In genomic region chr1:161736255-161736654, GRCm38 (mm10) we compare ENCODE assay signal across 30 mouse cellular contexts. TPM values are rescaled to one million over a fixed set of nuclear protein-coding genes. Genes with fewer than 3 reads are reported as not detected.
A peak's percentile ranks its signal among the peaks of the same experiment; 100 is the strongest.
DNase-seq lines count a peak whose midpoint lies in the region; ATAC-seq lines count a peak whose summit lies in the region.
"Had no signal": no experiment of that assay in that cellular context is flagged by ENCODE, and none has a peak within 500 bp of the region (broad histone marks: within the 10 kb centered on the region; RNA-seq: fewer than 3 reads in every experiment).

No protein-coding gene starts in this region.

- H3K27me3 ChIP-seq in hindbrain, embryonic 16.5 days (replicated peaks; ENCODE audit: control insufficient read depth, insufficient read depth, low read length) = no peaks in the 10 kb centered on the region
- H3K27me3 ChIP-seq: CH12.LX; forebrain, embryonic 15.5 days; neural tube, embryonic 12.5 days had no signal

- intact Hi-C loops in left cerebral cortex, postnatal 4 days (cut with DNase I) = no loop called here
- intact Hi-C loops in gastrocnemius, postnatal 36 days (cut with DNase I) = loop anchor here (5.0 kb wide), 2 partner anchors 49 to 339 kb away; partner anchors contain the start of gene Tnfsf4

- no peak for ATAC-seq in CD4-positive, CD25-positive, alpha-beta regulatory T cell, adult 4 months
- peak; percentile 16 for ATAC-seq in megakaryocyte progenitor cell, adult 5-6 weeks (replicated peaks; ENCODE audit: poor library complexity)
- ATAC-seq in hindbrain, embryonic 16.5 days = no peak
- ATAC-seq: lung, postnatal 0 days; Patski had no signal

- WGBS in hindbrain, embryonic 16.5 days = 89% methylated on average over 3 of the region's 3 CpGs

- H3K4me2 ChIP-seq in hindbrain, embryonic 16.5 days (ENCODE audit: low read length) = no peak overlapping the region
- H3K4me2 ChIP-seq: forebrain, embryonic 15.5 days; hindbrain, embryonic 12.5 days; limb, embryonic 15.5 days; liver, embryonic 13.5 days; neural tube, embryonic 12.5 days had no signal

- no peaks in the 10 kb centered on the region for H3K9me3 ChIP-seq in hindbrain, embryonic 16.5 days (ENCODE audit: control insufficient read depth, low read length)
- H3K9me3 ChIP-seq: forebrain, embryonic 15.5 days; hindbrain, embryonic 12.5 days; limb, embryonic 10.5 days; limb, embryonic 15.5 days; liver, embryonic 13.5 days; neural tube, embryonic 12.5 days had no signal

- H3K9ac ChIP-seq in hindbrain, embryonic 16.5 days (ENCODE audit: low read depth, low read length) = no peak overlapping the region
- H3K9ac ChIP-seq: forebrain, embryonic 15.5 days; hindbrain, embryonic 12.5 days; limb, embryonic 15.5 days; liver, embryonic 13.5 days; neural tube, embryonic 12.5 days had no signal

- no peaks in the 10 kb centered on the region for H3K4me1 ChIP-seq in hindbrain, embryonic 16.5 days (ENCODE audit: control insufficient read depth, insufficient read depth, low read depth, low read length)
- H3K4me1 ChIP-seq: forebrain, embryonic 15.5 days; hindbrain, embryonic 12.5 days; limb, embryonic 10.5 days; limb, embryonic 15.5 days; neural tube, embryonic 12.5 days had no signal

- H3K27ac ChIP-seq in hindbrain, embryonic 16.5 days (ENCODE audit: low read depth, low read length) = no peak overlapping the region
- H3K27ac ChIP-seq: forebrain, embryonic 15.5 days; hindbrain, embryonic 12.5 days; limb, embryonic 10.5 days; limb, embryonic 15.5 days; liver, embryonic 13.5 days; neural tube, embryonic 12.5 days had no signal

- no peak overlapping the region for H3K4me3 ChIP-seq in hindbrain, embryonic 16.5 days (ENCODE audit: low read length)
- H3K4me3 ChIP-seq: forebrain, embryonic 15.5 days; hindbrain, embryonic 12.5 days; limb, embryonic 10.5 days; limb, embryonic 15.5 days; liver, embryonic 13.5 days; neural tube, embryonic 12.5 days had no signal

- peak; percentile 31 for DNase-seq in CD4-positive, CD25-positive, alpha-beta regulatory T cell, adult 2 months (ENCODE audit: low read depth, low spot score)
- DNase-seq in left cerebral cortex, postnatal 4 days = peak; percentile 13
- no peak for DNase-seq in left cerebral cortex, adult 11 months (ENCODE audit: low spot score)
- DNase-seq in CD4-positive helper T cell, adult 2 months (ENCODE audit: low read depth, low spot score) = peak; percentile 16
- DNase-seq in gastrocnemius, postnatal 36 days = no peak
- DNase-seq: adrenal gland, postnatal 10 days; kidney, adult 11 months; liver, embryonic 13.5 days; lung, adult 18-20 months; lung, postnatal 4 days; thymus, postnatal 4 days had no signal

- no peaks in the 10 kb centered on the region for H3K36me3 ChIP-seq in hindbrain, embryonic 16.5 days (ENCODE audit: control insufficient read depth, insufficient read depth, low read length)
- H3K36me3 ChIP-seq: forebrain, embryonic 15.5 days; hindbrain, embryonic 12.5 days; limb, embryonic 10.5 days; limb, embryonic 15.5 days; liver, embryonic 13.5 days; neural tube, embryonic 12.5 days had no signal

RNA-seq across cellular contexts. Expression of gene Fasl, which starts 52.0 kb away (rescaled TPM):
- 10 to 100 TPM; 10.7 to 12.7 TPM for polyA plus RNA-seq in CD4-positive, CD25-positive, alpha-beta regulatory T cell, adult 4 months (2017; shearing (Covaris generic))
- 1 to 10 TPM in 1 of 2 experiments, under 1 TPM in 1; 0.44 to 1.3 TPM for total RNA-seq in left cerebral cortex, postnatal 4 days (2021)
- not detected in 2 replicates for total RNA-seq in megakaryocyte progenitor cell, adult 5-6 weeks (2015)
- total RNA-seq in megakaryocyte progenitor cell, adult 5-6 weeks (2017) = 0.25 TPM in 1 of 2 replicates, not detected in the other
- total RNA-seq in gastrocnemius, postnatal 36 days (2021) = not detected
- polyA plus RNA-seq in hindbrain, embryonic 16.5 days (2015; fragmentation: Nextera tagmentation; extraction: Ambion mirVana) = 0.08 and 0.10 TPM in 2 replicates
- total RNA-seq: adrenal gland, postnatal 10 days; gastrocnemius, adult 18-20 months; gastrocnemius, postnatal 4 days; heart, adult 8-10 months; heart, postnatal 25 days had no signal
- polyA plus RNA-seq: embryonic facial prominence, embryonic 11.5 days; heart, embryonic 14.5 days; kidney, embryonic 14.5 days; limb, embryonic 10.5 days; limb, embryonic 15.5 days; liver, embryonic 13.5 days; midbrain, embryonic 14.5 days; Patski had no signal

Comparison
In these comparisons a context has a peak if more than half of its experiments do, and no peak if none do; other contexts are left out.
1. DNase-seq: peak in CD4-positive, CD25-positive, alpha-beta regulatory T cell, adult 2 months (single experiment), left cerebral cortex, postnatal 4 days (single experiment) and CD4-positive helper T cell, adult 2 months (single experiment); none in left cerebral cortex, adult 11 months (single experiment) and gastrocnemius, postnatal 36 days (0 of 2).